Mouse (Mus musculus) megakaryocyte, adult 5-6 weeks (primary cell): ENCODE measurements at regions not wholly inside any gene's neighbourhood (a gene's known extent, or its start where the extent isn't known, plus 50 kb on each side); places are given as distances from the start of the nearest gene placed in this dataset.

Experiments
- ATAC-seq: 2 replicates; pipeline ENCODE4 v1.8.0; 2016; ENCODE audit warnings: mild to moderate bottlenecking, inconsistent platforms; ENCODE audit not compliant: poor library complexity, severe bottlenecking

DNA sequence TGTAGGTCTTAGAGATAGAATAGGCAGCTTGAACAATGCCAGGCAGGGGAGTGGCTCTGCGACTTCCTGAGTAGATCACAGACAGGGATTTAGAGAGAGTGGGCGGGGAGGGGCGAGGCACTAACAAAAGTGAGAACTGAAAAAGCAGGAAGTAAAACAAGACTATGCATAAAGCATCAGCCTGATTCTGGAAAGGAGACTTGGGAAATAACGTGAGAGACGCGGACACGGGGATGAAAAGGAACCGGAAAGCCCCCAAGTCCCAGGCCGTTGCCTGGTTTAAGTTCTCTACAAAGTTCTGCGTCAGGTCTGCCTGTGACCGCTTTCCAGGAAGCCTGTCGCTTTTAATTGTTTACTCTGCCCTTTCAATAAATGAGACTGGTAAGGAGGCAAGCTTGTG lies 86.3 kb downstream of the D16Ertd472e start:
- peak; percentile 96 for ATAC-seq

GRCm38 (mm10) chr16:78489604-78490003 lies 86.9 kb downstream of the D16Ertd472e start:
- ATAC-seq = peak; percentile 66

GRCm38 (mm10) chr16:78486531-78486930 lies 90.0 kb downstream of the D16Ertd472e start:
- ATAC-seq = no peak

GRCm38 (mm10) chr16:78484319-78484718 lies 92.2 kb downstream of the D16Ertd472e start:
- peak; percentile 53 for ATAC-seq

- ATAC-seq = no peak
Measured at GRCm38 (mm10) chr16:78481571-78481970, 94.9 kb downstream of the D16Ertd472e start.

DNA sequence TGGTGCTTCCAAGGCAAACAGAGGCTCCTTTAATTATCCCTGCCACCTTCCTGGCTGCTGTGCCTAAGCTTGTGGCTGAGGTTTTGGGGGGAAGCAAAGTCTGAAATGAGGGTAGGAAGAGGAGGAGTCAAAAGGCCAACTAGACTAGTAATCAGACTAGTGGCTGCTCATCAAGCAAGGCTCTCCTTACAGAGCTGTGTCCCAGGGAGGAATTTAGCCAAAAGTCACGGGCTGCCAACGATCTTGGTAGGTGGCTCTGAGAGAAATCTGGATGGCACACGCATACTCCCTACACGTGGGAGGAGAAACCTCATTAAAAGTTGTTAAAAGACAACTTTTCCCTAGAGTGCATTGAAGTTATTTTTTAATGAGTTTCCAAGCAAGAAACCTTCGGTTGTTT lies 95.4 kb downstream of the D16Ertd472e start:
- ATAC-seq = no peak

DNA sequence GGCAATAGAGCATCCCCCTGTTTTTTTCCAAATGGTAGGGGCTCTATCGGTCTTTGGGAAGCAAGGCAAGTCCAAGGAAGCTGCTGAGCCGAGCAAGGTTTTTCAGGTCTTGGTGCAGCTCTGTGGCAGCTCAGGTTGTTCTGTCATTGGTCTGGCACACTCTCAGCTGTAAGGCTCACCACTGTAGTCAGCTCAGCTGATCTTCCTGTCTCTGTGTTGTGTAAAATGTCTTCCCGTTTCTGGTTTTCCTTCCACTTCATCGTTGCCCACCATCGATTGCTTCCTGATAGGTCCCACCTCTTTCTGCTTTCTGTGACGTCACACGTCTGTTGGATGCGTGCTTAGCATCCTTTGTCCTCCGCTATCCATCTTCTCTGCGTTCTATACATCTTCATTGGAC lies 96.2 kb downstream of the D16Ertd472e start:
- ATAC-seq = peak; percentile 66

GRCm38 (mm10) chr16:78473456-78473855 lies 96.5 kb upstream of the Btg3 start:
- peak; percentile 97 for ATAC-seq

- no peak for ATAC-seq
Measured at GRCm38 (mm10) chr16:78459996-78460395, 83.0 kb upstream of the Btg3 start.

DNA sequence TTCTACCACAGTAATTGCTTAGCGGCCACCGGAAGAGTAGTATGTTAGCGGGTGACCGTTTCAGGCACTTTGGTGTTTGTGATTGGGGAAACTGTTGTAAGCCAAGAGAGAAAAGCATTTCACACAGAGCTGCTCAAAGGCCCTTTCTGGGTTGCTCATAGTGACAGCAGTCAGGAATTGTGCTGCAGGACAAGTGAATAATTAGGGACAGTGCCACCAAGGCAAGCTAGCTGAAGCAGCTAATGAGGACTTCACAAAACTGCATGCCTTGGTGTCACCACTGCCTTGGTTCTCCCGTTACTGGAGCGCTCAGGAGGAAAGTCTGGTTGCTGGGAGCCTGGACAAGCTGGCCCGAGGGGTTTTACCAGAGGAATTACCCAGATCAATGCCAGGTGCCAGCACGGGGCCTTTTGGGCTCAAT lies 80.7 kb upstream of the Btg3 start:
- no peak for ATAC-seq

GRCm38 (mm10) chr16:78456345-78456744 lies 79.4 kb upstream of the Btg3 start:
- no peak for ATAC-seq

DNA sequence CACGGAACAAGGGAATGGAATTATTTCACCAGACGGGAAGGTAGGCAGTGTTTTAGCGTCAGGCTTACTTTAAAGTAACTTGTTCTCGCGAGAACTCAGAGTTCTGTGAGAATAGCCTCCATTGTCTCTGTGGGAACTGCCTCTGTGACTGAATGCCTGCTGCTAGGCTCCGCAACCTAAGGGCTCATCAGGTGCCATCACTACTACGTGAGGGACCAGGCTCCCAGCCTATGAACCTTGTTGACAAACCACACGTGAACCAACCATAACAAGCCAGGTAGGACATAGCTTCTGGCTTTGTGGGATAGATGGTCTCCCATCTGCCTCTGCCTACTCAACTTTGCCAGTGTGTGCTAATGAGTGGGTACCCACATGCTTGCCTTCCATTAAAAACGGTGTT lies 77.5 kb upstream of the Btg3 start:
- ATAC-seq = no peak

GRCm38 (mm10) chr16:78452303-78452702 lies 75.3 kb upstream of the Btg3 start:
- peak; percentile 97 for ATAC-seq

GRCm38 (mm10) chr16:78451750-78452149 lies 74.8 kb upstream of the Btg3 start:
- no peak for ATAC-seq

DNA sequence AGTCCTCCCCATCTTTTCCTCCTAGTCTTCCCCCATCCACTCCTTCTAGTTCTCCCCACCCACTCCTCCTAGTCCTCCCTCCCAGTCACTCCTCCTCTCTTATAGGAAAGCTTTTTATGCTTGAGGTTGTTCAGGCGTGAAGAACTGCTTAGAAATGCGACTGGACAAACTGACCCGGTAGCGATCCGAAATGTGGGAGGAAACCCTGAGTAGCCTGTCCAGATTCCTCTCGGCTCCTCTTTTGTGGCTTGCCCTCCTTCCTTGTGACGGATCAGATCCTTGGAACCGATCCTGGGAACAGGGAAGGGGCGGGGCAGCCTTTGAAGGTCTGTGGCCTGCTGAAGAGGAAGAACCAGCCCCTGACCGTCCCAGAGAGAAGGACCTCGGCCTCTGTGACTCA lies 74.3 kb upstream of the Btg3 start:
- 0 out of 2 replicates have a peak, but pooled peaks have one; percentile 14 for ATAC-seq

DNA sequence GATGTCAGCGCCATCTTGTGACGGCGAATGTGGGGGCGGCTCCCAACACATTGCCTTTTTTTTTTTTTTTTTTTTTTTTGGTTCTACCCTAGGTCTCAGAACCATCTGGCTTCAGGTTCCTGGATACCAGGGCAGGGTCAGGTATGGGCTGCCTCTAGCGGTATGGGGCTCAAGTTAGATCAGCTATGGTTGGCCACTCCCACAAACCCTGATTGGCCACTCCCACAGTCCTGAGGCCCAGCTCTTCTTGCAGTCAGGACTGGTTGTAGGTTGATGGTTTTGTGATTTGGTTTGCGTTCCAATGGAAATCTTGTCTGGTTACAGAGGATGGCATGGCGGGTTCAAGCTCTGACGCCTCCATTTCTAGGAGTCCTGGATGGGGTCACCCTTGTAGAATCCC lies 72.2 kb upstream of the Btg3 start:
- ATAC-seq = no peak

DNA sequence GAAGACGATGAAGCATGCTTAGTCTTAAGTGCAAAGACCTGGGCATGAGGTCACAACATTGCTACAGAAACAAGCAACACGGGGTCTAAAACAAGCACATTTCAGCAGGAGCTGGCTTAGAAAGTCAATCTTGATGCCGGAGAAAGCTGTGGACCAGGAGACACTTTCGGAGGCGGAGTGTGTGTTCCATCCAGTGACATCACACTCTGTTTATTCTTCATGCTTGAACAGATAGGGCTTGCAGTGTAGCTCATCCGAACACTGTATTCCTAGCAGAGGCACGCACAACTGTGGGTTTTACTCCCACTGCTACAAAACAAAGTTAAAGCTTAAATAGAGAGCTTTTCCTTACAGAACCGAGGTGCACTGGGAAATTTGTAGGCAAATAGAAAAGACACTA lies 66.3 kb upstream of the Btg3 start:
- ATAC-seq = no peak

DNA sequence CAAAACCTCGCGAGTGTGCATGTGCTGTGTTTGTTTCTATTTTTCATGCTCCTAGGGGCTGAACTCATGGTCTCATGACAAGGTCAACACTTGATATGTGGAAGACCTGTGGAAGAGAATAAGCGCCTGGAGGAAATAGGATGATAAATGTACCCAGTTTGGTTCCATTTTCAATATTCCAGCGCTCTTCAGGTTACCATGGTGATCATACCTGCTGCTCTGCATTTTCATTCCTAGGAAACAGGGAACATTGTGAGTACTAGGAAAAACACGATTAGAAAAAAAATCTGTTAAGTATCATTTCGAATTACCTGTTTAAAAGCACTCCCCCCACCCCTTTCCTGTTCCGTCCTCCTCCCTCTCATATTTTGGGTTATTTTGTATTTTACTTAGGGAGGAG lies 65.8 kb upstream of the Btg3 start:
- no peak for ATAC-seq

DNA sequence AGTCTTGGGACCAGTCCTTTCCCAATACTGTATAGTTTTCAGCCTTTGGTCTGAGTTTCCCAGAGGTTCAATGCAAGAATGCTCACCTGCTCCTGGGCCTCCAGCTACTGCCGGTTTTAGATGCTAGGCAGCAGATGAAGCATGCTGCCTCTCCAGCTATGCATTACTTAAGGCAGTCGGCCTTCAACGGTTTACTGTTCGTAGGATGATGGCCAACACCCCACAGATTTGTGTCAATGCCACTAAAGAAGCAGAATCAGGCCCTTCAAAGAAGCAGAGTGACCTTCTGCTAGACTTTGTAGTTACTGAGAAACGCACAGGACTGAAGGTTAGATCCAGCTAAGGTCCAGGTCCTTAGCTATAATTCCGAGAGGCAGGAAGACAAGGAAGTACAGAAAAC lies 65.0 kb upstream of the Btg3 start:
- no peak for ATAC-seq

- no peak for ATAC-seq
Measured at GRCm38 (mm10) chr16:78435707-78436106, 58.7 kb upstream of the Btg3 start.

DNA sequence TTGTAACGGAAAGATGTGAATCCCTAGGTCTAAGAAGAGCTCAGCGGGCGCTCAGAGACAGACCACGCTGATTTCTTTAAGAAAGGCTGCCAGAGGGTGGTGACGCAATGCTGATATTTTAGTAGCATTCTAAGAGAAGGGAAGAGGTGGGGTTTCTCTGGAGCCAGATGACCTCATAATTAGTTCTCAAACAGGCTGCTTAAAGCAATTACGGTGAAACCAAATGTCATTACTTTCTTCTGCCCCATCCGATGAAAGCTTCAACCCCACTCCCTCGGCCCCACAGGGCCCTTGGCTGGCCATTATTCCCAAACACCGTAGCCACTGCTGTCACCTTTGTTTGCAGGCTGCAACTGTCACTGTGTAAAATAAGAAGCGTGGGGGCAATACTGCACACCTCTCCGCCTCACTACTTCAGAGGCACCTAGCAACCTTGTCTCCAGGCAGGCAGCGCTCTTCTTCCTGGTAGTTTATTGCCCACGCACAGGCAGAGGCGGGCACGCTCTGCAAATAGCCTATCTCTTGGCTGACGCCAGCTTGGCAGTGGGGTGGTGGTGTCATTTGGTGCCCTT lies 50.6 kb upstream of the Btg3 start:
- ATAC-seq = no peak
